Mouse (Mus musculus) adrenal gland, adult 8-10 months (tissue): ENCODE data around the gene Atp4b. TPM values are rescaled to one million over a fixed set of nuclear protein-coding genes. Genes with fewer than 3 reads are reported as not detected.

Experiments used
- total RNA-seq, 4 experiments: library from RNA; stranded (reverse); gene quantifications; 2 replicates each; pipeline ENCODE4 v1.2.4; 2022

Gene Atp4b
- total RNA-seq, 4 experiments from 2014 or later = 0.49 TPM; not detected in 3

Other genes starting within 250 kb of the Atp4b start
- gene Lamp1, start 237.7 kb downstream of the Atp4b start, total RNA-seq = 100 to 1,000 TPM; 434 to 557 (median 482) TPM
- gene Grtp1, start 196.2 kb downstream of the Atp4b start, total RNA-seq = 10 to 100 TPM; 15.0 to 30.3 (median 18.9) TPM
- gene Adprhl1, start 142.7 kb downstream of the Atp4b start, total RNA-seq = 1 to 10 TPM in 3 of 4 experiments, under 1 TPM in 1; 0.34 to 3.9 (median 1.6) TPM
- gene Dcun1d2, start 108.7 kb downstream of the Atp4b start, total RNA-seq = 10 to 100 TPM; 30.6 to 36.7 (median 33.9) TPM
- 10 to 100 TPM; 36.3 to 54.7 (median 46.7) TPM for gene Tmco3, start 108.6 kb downstream of the Atp4b start, total RNA-seq
- 10 to 100 TPM; 46.2 to 67.4 (median 52.1) TPM for gene Tfdp1, start 58.1 kb downstream of the Atp4b start, total RNA-seq
- under 1 TPM in 2 of 4 experiments, not detected in 2; 0.05 to 0.06 TPM for gene Grk1, start 8.3 kb upstream of the Atp4b start, total RNA-seq
- gene Tmem255b, start 38.4 kb upstream of the Atp4b start, total RNA-seq = 1 to 10 TPM in 2 of 4 experiments, under 1 TPM in 2; 0.77 to 1.7 (median 1.1) TPM
- gene Gas6, start 97.7 kb upstream of the Atp4b start, total RNA-seq = 1,000 to 10,000 TPM in 1 of 4 experiments, 100 to 1,000 TPM in 3; 130 to 1,084 (median 297) TPM
- gene 1700029H14Rik, start 165.6 kb upstream of the Atp4b start, total RNA-seq = not detected